Mouse (Mus musculus) CD4-positive, CD25-positive, alpha-beta regulatory T cell, adult 2 months (primary cell): ENCODE data around the gene Gm45808.
"Not testable (repeated sequence)": the region's sequence is repeated elsewhere in the genome, so short reads cannot be mapped to it uniquely, and the experiment has no call there.

Source experiments
- DNase-seq: peaks from one replicate; pipeline ENCODE4 v3.0.0-alpha.2; 2012; ENCODE audit warnings: low read depth, low spot score

Gm45808 gene

DNA sequence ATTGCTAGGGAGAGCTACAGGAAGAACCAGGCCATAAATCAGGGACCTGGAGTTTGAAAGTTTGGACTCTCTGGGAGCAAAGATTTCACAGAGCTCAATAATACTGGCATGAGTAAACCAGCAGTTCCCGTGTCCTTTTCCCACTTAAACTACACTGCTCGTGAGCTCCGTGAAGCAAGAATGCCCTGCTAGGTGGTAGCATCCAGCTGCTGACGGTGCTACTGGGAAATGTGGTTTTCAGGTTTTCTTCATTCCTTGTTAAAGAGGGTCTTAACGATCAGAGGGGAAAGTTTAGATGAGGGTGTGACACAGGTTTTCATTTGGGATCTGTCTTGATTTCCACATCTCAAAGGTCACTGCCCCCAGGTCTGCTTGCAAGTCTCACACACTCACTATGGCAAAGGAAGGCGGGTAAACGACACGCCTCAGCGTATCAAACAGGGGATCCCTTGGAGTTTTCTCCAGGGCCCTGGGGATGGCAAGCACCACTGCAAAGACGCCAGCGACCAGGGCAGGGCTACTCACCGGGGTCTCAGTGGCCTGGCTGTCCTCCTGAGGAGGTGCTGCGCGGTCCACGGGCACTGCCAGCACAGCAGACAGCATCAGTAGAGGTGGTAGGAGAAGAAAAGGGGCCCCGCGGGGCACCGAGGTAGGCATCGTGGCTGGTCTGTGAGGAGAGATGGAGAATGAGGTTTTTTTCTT, 22.7 kb upstream of the Gm45808 start:
- DNase-seq: no peak

DNA sequence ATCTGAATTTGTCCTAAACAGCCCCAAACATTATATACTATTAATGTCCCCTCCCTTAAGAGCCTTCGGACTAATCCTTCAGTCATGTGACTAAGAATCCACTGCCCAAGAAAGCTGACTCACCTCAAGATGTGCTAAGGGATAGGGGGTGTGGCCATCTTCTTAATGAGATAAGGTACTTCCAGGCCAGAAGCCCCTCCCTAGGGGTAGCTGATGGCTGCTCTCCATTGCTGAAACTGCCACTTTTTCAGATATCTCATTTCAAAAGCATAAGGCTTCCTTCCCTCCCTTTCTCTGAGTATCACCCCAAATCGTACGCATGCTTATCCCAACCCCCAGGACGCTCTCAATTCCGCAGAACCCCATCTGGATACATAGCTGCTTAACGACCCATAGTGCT, 21.9 kb upstream of the Gm45808 start:
- no peak for DNase-seq

DNA sequence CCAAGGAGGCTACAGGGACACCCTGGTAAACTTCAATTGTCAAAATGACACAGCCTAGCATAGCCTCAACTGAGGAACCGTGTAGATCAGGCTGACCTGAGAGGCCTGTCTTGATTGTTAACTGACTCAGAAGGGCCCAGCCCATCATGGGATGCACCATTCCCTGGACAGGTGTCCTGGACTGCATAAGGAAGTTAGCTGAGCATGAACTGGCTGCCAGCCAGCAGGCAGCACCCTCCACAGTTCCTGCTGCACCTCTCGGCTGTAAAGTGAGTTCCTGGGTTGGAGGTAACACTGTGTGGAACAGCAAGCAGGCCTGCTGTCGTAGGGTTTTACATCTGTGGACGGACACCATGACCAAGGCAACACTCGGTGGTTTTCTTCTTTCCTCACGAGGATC, 21.0 kb upstream of the Gm45808 start:
- DNase-seq: no peak

DNA sequence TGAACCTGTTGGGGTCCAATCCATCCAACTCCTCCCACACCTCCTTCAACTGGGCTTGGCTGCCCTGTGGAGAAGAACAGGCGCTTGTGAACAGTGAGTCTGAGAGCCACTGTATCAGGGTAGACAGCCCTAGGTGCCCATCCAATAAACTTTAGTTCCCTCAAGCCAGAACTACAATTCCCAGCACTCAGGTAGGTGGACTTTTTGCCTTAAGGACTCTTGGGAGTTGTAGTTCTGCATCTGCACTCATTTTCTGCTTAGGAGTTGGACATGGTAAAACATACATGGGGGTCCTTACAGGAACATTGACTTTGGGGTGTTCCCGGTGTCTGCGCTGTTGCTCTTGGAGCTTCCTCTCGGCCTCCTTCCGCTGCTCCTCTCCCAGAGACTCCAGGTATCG, 11.8 kb upstream of the Gm45808 start:
- DNase-seq: no peak

DNA sequence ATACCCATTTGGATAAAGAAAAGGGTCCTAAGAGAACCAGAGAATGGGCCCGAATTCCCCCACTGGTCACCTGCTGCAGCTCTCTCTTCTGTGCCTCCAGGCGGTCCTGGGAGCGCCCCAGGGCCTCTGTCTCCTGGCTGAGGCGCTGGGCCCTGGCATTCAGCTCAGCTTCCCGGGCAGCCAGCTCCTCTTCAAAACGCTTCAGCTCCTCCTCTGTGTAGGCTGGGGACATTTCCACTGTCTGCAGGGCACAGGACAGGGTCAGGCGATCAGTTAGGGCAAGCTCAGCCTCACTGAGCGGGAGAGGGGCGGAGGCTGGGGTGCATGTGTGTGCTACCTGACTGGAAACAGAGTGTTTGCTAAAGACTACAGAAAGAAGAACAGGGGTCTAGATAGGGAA, 7.9 kb upstream of the Gm45808 start:
- no peak for DNase-seq

DNA sequence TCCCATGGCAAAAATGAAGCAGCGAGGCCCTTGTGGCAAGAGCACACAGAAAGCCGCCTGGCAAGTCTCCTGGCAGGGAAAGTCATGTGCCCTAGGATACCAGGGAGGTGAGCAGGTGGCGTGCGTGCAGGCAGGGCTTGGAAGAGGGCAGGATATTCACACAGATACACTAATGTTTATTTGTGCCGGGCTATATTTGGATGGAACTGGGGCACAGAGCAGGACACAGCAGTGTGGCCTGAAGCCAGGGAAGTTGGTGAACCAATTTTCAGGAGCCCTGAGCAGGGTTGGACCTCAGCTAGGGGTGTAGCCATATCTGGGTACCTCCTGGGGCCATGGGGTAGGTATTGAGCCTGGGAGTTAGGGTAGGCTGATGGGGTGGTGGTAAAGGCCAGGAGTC, 6.3 kb upstream of the Gm45808 start:
- no peak for DNase-seq

DNA sequence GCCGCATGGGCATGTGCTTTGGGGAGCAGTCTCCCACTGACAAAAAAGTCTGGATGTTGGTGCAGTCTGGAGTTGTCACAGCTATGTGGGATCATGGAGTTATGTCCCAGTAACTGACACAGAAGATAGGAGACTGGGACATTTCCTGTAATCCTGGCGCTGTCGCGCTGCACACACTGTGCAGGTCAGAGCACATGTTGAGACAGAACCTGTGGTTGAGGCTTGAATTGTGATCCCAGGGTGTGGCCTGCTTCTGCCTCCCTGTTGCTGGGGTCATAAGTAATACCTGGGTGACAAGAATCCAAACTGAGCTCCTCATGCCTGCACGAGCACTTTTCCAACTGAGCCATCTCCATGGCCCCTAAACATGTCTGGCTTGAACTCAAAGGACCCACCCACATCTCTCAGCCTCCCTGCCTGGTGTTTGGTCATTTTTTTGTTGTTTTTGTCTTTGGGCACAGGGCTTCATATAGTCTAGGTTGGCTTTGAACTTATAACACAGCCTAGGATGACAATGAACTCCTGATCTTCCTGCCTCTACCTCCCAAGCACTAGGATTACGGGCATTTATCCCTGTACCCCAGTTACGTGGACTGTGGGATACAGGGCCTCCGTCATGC, 5.7 kb upstream of the Gm45808 start:
- DNase-seq: no peak

DNA sequence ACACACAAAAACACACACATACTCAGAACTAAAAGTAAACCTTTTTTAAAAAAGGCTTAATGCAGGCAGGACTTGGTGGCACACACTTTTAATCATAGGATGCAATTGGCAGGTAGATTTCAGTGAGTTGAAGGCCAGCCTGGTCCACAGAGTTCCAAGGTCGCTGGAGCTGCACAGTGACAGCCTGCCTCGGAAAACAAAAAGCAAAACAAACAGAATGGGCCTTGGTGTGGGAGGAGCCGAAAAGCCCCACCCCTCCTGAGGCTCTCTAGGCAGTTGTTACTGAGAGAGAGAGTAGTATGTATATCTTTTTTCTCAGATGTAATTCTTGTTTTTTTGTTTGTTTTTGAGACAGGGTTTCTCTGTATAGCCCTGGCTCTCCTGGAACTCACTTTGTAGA, 4.7 kb upstream of the Gm45808 start:
- no peak for DNase-seq

DNA sequence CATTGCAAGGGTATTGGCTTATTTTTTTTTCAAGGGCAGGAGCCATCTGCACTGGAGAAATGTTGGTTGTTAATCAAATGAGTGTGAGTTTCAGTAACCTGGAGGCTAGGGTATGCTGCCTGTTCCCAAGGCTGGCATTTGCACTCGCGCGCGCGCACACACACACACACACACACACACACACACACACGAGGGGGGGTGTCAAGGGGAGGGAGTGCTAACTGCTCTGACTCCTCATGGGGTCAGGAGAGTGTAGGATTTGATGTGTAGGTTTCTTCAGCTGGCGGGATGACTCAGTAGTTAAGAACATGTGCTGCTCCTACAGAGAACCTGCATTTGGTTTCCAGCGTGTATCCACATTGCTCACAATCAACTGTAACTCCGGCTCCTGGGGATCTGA, 4.2 kb upstream of the Gm45808 start:
- DNase-seq: no peak

DNA sequence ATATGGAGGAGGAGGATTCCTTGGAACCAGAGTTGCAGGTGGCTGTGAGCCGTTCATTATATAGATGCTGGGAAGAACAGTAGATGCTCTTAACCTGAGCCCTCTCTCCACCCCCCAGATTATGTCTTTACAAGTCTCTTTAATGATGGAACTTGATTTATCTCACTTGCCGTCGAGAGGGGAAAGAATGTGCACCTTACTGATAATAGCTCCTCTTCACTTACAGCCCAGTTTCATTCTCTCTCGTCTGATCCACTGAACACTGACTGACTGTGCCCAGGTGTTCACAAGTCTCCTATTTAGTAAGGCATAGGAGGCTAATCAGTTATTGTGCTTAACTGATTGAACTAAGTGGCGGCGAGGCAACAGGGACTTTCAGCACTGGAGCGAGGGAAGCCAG, 3.0 kb upstream of the Gm45808 start:
- DNase-seq: no peak

DNA sequence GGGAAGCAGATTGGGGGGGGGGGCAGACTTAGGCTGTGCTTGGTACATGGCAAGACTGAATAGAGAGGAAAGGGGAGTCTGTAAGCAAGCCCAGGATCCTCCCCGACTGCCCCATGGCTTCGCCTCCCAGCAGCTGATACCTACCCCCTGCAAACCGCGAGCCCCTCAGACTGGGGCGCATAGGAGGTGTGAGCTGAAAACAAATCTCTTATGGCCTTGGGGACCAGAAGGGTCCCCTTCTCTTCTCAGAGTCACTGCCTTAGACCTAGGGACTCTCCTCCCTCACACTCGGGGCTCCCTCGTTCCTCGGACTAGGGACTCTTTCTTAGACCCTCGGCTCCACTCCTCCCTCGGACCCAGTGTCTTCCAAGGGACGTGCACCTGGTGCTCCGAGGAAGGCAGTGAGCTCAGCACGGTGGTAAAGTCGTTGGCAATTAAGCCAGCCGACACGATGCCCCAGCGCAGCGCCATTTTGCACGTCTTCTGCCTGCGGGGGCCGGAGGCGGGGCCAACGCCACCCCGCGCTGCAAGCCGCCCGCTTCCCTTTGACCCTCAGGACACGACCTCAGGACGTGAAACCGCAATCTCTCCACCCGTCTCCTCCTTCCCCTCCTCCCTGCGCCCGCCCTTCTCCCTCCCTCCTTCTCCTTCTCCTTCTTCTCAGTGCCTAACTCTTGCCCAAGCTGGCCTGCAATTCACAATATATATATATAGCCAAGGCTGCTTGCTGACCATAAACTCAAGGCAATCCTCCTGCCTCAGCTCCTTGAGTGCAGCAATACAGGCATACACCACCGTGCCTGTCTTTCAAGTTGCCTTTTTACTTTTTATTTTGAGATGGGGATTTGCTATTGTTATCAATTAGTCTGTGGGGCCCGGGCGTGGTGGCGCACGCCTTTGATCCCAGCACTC, 1.9 kb upstream of the Gm45808 start, which contains the start of gene Dhdh:
TSS of gene Dhdh (minus strand) at position 513 of the 912 bp plus-strand sequence.
- peak; percentile 57 for DNase-seq

DNA sequence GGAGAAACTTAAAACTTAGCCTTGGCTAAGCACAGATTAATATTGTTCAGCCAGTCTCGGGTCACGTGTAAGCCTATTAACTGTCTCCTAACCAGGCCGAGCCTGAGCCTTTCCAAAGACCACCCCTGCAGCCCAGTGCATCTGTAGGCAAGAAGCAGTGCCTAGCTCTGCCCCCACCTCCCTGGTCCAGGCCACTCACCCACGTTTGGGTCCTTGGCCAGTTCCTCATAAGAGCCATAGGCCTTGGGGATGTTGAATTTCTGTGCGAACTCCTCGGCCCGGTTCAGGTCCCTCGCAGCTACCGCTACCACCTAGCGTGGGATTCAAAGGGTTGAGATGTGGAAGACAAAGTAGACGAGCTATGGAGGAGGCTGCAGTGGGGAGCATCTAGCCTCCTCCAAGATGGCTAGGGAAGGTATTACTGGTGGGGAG, 1.3 kb upstream of the Gm45808 start:
- DNase-seq: no peak

DNA sequence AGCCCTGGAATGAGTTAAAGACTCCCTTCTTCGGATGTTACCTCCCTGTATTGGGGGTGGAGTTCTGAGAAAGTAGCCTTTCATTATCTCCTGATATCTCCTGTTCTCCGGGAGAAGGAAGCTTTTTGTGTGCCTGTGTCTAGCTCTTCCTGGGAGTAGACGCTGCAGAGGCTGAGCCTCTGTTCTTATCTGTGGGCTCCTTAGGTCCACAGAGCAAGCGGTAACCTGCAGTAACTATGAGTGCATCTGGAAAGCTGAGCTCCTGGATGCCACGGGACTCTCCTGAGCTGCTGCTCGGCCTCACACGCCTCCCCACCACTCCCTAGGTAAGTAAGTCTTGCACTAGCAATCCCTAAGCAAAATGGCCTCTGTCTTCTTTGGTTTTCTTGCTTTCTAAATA, 453 bp downstream of the Gm45808 start:
- DNase-seq: no peak

DNA sequence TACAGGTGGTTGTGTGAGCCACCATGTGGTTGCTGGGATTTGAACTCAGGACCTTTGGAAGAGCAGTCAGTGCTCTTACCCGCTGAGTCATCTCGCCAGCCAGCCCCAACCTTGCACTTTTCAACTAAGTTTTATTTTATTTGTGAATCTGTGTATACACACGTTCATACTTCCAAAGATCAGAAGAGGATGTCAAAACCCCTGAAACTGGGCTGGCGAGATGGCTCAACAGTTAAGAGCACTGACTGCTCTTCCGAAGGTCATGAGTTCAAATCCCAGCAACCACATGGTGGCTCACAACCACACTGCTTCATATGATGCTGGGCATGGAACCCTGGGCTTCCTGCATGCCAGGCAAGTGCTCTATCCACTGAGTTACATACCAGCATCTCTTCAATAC, 1.6 kb downstream of the Gm45808 start:
- DNase-seq: not testable (repeated sequence)

DNA sequence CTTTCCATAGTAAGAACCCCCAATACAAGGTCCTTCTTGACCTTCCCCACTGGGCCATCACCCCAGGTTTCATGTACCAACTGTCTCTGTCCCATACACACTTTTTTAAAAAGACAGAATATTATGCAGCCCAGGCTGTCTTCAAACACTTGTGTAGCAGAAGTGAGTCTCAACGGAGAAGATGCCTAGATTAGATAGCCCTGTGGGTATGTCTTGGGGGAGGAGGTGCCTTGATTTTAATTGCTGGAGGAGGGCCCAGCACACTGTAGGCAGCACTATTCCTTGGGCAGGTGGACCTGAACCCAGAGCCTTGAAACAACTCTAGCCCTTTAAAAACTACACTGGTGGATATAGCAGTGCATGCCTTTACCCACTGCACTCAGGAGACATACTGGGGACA, 4.4 kb downstream of the Gm45808 start:
- DNase-seq: no peak

DNA sequence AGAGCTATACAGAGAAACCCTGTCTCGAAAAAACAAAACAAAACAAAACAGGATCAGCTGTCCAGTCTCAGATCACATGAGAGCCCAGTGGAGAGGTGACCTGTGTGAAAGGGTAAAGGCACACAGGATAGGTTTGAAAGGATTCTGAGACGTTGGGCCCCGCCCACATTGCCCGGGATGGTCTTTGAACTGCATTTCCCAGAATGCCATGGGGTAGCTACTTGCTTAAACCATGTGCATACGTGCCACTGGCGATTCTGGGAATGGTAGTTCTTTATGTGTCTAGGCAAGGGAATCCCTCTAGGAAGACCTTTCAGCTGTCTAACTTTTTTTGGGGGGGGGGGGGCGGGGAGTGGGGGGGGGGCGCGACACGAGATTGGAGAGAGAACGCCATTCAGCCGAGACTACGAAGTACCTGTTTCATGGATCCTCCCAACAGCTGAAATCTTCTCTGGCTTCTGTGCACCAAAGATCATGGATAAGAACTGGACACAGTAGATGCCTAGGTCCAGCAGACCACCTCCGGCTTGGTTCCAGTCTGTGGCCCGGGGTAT, 5.2 kb downstream of the Gm45808 start, which contains the start of gene Tulp2:
TSS of gene Tulp2 (plus strand) at position 504 of the 554 bp plus-strand sequence.
- peak; percentile 73 for DNase-seq

DNA sequence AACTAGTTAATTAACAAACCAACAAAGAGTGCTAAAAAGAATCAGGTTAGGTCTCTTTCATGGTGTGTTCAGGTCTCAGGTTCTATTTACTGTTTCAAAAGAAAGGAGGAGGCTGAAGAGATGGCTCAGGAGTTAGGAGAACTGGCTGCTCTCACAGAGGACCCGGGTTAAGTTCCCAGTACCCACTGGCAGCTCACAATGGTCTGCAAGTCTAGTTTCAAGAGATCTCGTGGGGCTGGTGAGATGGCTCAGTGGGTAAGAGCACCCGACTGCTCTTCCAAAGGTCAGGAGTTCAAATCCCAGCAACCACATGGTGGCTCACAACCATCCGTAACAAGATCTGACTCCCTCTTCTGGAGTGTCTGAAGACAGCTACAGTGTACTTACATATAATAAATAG, 6.3 kb downstream of the Gm45808 start:
- DNase-seq: not testable (repeated sequence)

DNA sequence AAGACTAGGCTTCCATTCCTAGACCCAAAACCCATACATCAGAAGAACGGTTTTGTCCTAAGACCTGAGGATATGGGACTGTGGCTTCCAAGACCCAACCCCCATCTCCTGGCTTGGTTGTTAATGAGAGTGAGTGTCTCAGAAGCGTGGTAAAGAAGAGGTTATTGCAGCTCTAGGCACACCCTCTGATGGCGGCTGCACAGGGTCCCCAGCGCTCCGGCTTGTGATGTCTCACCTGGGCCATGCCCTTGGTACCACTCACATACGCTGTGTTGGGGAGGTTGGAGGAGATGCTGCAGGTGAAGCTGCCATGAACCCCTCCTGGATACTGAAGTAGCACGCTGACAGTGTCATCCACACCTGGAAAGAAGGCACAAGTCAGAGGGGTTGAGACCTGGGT, 7.8 kb downstream of the Gm45808 start:
- no peak for DNase-seq

DNA sequence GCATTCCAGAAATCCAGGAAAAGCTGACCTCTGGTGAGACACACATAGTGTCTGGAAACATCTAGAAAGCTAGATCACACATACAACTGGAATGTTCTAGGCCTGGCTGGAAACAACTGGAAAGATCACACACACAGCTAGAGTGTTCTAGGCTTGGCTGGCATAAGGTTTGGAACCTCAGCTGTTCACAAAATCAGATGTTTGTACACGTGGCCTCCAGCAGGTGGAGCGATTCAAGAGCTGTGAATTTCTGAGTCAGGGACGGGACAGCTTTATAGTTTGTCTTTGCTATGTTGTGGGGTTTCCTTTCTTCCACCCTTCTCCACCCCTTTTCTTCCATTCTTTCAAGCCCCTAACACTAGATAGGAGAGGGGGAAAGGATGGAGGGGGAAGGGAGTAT, 9.6 kb downstream of the Gm45808 start:
- peak; percentile 81 for DNase-seq

DNA sequence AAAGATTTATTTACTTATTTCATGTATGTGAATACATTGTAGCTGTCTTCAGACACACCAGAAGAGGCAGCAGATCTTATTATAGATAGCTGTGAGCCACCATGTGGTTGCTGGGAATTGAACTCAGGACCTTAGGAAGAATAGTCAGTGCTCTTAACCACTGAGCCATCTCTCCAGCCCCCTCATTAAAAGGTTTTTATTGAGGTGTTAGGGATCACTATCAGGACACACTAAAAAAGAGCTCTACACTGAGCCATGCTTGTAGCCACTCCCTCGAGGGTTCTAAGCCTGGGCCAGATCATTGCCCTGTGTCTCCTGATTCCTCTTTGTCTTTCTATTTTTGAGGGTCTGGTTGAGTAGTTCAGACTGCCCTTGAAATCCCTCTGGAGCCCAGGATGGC, 10.2 kb downstream of the Gm45808 start:
- no peak for DNase-seq

DNA sequence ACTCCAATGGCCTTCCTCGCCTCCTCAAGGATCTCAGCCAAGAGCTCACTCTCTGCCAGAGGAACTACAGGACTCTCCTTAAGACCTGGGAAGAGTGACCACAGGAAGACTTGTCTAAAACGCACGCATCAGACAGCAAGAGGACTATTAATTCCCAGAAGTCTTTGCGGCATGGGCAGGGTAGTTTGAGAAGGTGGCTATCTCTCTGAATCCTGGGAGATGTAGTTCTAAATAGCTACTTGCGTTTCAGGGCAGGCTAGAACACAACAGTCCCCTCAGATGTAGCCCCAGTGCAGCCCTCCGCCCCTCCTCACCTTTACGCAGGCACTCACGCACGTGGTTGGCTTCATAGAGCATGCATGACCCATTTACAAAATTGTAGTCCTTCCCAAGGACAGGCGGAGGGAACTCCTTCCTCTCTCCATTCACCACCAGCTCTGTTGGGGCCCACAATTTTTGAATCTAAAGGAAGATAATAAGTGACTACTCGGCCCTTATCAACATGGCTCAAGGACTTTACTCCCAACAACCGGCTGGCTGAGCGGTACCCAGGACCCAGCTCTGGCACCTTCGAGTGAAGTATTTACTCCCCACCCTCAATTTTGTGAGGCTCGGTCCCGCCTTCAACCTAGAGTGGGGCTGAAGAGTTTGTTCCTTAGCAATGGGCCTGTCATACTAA, 11.2 kb downstream of the Gm45808 start:
- DNase-seq: no peak

DNA sequence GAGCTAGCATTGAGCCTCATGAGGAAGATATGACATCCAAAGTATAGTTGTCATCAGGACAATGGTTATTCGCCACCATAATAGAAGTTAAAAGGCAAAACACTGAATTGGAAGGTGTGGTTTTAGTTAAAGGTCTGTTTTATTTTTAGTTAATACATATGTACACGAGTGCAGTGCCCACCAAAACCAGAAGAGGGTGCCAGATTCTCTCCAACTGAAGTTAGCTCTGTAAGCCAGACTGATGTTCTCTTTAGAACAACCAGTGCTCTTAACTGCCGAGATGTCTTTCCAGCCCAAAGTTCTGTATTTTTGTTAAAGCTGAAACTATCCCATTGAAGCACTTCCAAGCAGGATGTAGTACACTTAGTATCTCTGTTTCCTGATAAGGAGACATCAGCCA, 15.7 kb downstream of the Gm45808 start:
- DNase-seq: peak; percentile 88
